Mouse (Mus musculus) limb, embryonic 11.5 days (tissue): ENCODE measurements at regions not wholly inside any gene's neighbourhood (a gene's known extent, or its start where the extent isn't known, plus 50 kb on each side); places are given as distances from the start of the nearest gene placed in this dataset.

ENCODE experiments used
- ATAC-seq: fragments of 200-750 bp; cut with Nextera tagmentation; 2 replicates; pipeline ENCODE4 v1.8.0; 2017; ENCODE audit warnings: low read depth; ENCODE audit not compliant: insufficient number of reproducible peaks, low FRiP score, low TSS enrichment
- DNase-seq: peaks from one replicate; pipeline ENCODE4 v3.0.0-alpha.2; 2015; ENCODE audit warnings: low spot score
- H3K27ac ChIP-seq: fragments of 300-500 bp; sonication (generic); replicated peaks from 2 replicates; pipeline ENCODE4 v1.5.1; 2014; ENCODE audit warnings: low read depth, mild to moderate bottlenecking, low read length
- H3K27me3 ChIP-seq: fragments of 300-500 bp; sonication (generic); 2 replicates; pipeline ENCODE4 v1.6.1; 2014; ENCODE audit warnings: mild to moderate bottlenecking, low read length, mixed read lengths; ENCODE audit not compliant: control insufficient read depth, insufficient read depth
- H3K36me3 ChIP-seq: fragments of 300-500 bp; sonication (generic); 2 replicates; pipeline ENCODE4 v1.6.1; 2014; ENCODE audit warnings: mild to moderate bottlenecking, low read length, moderate library complexity, mixed read lengths; ENCODE audit not compliant: control insufficient read depth, insufficient read depth
- H3K4me1 ChIP-seq: fragments of 300-500 bp; sonication (generic); 2 replicates; pipeline ENCODE4 v1.6.1; 2014; ENCODE audit warnings: low read length, mixed read lengths; ENCODE audit not compliant: control insufficient read depth, insufficient read depth
- H3K4me2 ChIP-seq: fragments of 300-500 bp; sonication (generic); 2 replicates; pipeline ENCODE4 v1.6.1; 2014; ENCODE audit warnings: low read depth, mild to moderate bottlenecking, moderate library complexity; ENCODE audit not compliant: severe bottlenecking
- H3K4me3 ChIP-seq: fragments of 300-500 bp; sonication (generic); 2 replicates; pipeline ENCODE4 v1.5.1; 2014; ENCODE audit warnings: low read depth, low read length
- H3K9ac ChIP-seq: fragments of 300-500 bp; sonication (generic); 2 replicates; pipeline ENCODE4 v1.6.1; 2014; ENCODE audit warnings: mild to moderate bottlenecking, low read length
- H3K9me3 ChIP-seq: fragments of 300-500 bp; sonication (generic); 2 replicates; pipeline ENCODE4 v1.6.1; 2016; ENCODE audit warnings: low read length; ENCODE audit not compliant: control insufficient read depth
- WGBS: fragments of 180-500 bp; shearing (Covaris S2); extraction: QIAGEN DNeasy Blood & Tissue Kit; methylation state at CpG from one replicate; pipeline ENCODE4 v1.1.7; 2014; 5-methylcytosine and 5-hydroxymethylcytosine counted together

DNA sequence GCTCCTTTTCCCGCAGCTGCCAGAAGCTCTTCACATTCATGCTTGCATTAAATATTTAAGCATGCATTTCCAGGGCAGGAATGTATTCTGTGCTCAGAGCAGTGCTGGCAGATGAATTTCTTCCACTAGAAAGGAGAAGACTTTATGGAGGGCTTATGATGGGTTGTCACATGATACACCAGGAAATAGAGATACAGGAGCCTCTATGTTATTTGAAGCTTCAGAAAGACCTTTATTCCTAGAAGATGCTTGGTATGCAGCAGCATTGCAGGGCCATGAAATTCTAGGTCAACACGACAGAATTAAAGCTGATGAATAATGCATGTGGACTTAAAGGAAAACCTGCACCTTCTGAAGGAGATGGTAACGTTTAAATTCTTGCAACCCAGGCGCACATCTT, 212.1 kb downstream of the Adgrg6 start:
- Histone ChIP-seq H3K36me3 (no peaks in the 10 kb centered on the region), H3K4me3 (no peak overlapping the region), H3K27ac (no peak overlapping the region), H3K27me3 (no peaks in the 10 kb centered on the region), H3K4me1 (no peaks in the 10 kb centered on the region), H3K4me2 (no peak overlapping the region), H3K9me3 (no peaks in the 10 kb centered on the region), H3K9ac (no peak overlapping the region)
- WGBS = 73% methylated on average over 4 of the region's 4 CpGs
- ATAC-seq (no peak), DNase-seq (no peak)

DNA sequence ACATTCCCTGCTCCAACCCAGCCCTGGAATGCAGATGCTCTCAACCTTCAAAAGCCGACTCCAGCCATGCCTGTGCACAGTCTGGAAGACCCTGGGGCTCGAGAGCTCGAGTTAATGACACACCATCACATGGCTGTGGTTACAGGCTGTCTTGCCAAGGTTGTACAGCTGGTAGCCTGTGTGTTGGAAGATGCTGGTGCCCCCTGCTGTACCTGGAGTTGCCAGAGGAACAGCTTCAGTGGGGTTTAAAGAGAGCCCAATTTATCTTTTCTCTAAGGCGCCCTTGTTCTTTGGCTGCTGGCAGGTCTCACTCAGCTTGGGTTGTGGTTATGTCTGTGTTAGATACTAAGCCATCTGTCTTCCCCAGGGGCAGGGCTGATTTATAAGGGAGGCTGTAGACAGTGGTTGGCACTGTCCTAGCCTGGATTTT, 212.8 kb downstream of the Adgrg6 start:
- Histone ChIP-seq H3K4me3 (no peak overlapping the region), H3K27me3 (no peaks in the 10 kb centered on the region), H3K4me1 (no peaks in the 10 kb centered on the region), H3K36me3 (no peaks in the 10 kb centered on the region), H3K4me2 (no peak overlapping the region), H3K9ac (no peak overlapping the region), H3K9me3 (no peaks in the 10 kb centered on the region), H3K27ac (no peak overlapping the region)
- WGBS = 37% methylated on average over 4 of the region's 4 CpGs
- ATAC-seq = no peak
- DNase-seq = no peak

DNA sequence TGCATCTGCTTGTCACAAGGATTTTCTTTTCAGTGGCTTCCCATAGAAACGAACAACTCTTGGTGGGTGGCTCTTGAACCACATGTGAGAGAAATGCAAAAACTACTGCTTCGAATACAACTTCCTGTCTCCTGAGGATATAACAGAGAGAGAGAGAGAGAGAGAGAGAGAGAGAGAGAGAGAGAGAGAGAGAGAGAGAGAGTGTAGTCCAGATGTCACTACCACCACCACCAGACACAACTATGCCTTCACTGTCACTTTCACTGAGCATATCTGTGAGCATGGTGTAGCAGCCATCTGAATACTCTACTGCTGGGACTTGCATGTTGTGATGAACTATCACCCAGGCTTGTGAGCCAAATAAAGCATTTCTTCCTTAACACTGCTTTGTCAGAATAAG, 216.6 kb downstream of the Adgrg6 start:
- no peak overlapping the region for H3K4me2 ChIP-seq
- no peaks in the 10 kb centered on the region for H3K9me3 ChIP-seq
- H3K4me1 ChIP-seq = no peaks in the 10 kb centered on the region
- no peak for ATAC-seq
- H3K27me3 ChIP-seq = no peaks in the 10 kb centered on the region
- no peak overlapping the region for H3K4me3 ChIP-seq
- no peak overlapping the region for H3K9ac ChIP-seq
- no peak overlapping the region for H3K27ac ChIP-seq
- no peak for DNase-seq
- 90% methylated on average over 2 of the region's 2 CpGs for WGBS
- no peaks in the 10 kb centered on the region for H3K36me3 ChIP-seq

DNA sequence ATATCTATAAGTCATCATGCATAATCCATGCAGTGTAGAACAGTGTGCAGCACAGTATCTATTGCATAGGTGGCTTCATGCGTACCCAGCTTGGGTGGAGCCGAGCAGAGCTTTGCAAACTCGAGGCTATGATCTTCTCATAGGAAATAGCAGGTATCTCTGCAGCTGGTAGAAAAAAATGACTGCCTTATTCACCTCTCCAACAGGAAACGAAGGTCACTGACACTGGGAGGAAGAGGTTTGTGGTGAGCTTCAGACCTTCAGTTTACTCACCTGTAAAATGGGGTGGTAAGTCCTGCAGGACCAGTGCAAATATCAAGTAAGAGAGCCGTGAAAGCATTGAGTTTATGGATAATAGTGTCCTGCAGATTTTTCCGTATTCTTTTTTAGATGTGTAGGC, 219.2 kb downstream of the Adgrg6 start:
- DNase-seq (no peak), ATAC-seq (no peak)
- no peaks in the 10 kb centered on the region for H3K27me3 ChIP-seq
- no peak overlapping the region for H3K27ac ChIP-seq
- H3K4me1 ChIP-seq = no peaks in the 10 kb centered on the region
- no peaks in the 10 kb centered on the region for H3K36me3 ChIP-seq
- no peak overlapping the region for H3K4me2 ChIP-seq
- no peaks in the 10 kb centered on the region for H3K9me3 ChIP-seq
- WGBS = 86% methylated on average over 6 of the region's 6 CpGs
- H3K4me3 ChIP-seq = no peak overlapping the region
- no peak overlapping the region for H3K9ac ChIP-seq

DNA sequence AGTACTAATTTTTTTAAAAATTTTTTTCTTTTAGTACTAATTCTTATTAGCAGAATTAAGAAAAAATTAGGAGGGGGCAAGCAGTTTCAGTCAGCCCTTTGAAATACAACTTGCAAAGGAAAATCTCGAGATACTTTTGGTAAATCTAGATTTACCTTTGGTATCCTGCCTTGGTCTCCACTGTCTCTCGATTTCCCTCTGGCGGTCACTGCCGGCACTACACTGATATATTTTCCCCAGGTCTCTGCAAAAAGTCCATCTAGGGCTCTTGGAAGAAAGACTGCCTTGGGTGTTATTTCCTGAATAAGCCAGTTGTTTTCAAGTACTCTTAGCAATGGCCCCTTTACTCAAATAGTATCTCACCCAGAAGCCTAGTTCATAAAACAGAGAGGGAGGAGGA, 224.0 kb downstream of the Adgrg6 start:
- Histone ChIP-seq H3K9me3 (no peaks in the 10 kb centered on the region), H3K4me2 (no peak overlapping the region), H3K9ac (no peak overlapping the region), H3K36me3 (no peaks in the 10 kb centered on the region), H3K4me1 (no peaks in the 10 kb centered on the region), H3K27ac (no peak overlapping the region), H3K4me3 (no peak overlapping the region), H3K27me3 (no peaks in the 10 kb centered on the region)
- WGBS = 10% methylated on average over 4 of the region's 4 CpGs
- ATAC-seq (no peak), DNase-seq (peak; percentile 88)

DNA sequence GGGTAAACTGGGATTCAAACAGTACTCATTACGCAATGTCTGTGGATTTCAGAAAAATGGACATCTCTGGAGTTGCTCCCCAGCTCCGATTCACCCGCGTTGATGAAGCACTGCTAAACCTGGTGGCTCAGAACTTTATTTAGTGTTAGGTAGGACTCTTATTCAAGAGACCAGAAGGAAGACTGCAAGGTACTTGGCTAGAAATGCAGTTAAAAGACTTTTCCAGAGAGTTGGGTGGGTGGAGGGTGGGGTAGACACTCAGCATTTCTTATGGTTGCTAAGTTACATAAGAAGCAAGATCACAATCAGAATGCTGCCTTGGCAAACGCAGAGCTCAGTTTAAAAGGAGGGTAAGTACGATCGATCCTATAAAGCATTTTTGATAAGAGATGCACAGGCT, 230.2 kb downstream of the Adgrg6 start:
- no peak overlapping the region for H3K27ac ChIP-seq
- WGBS = 92% methylated on average over 7 of the region's 7 CpGs
- H3K4me3 ChIP-seq = no peak overlapping the region
- no peaks in the 10 kb centered on the region for H3K9me3 ChIP-seq
- ATAC-seq (no peak), DNase-seq (no peak)
- H3K36me3 ChIP-seq = no peaks in the 10 kb centered on the region
- H3K4me1 ChIP-seq = no peaks in the 10 kb centered on the region
- H3K4me2 ChIP-seq = no peak overlapping the region
- H3K27me3 ChIP-seq = no peaks in the 10 kb centered on the region
- H3K9ac ChIP-seq = no peak overlapping the region

DNA sequence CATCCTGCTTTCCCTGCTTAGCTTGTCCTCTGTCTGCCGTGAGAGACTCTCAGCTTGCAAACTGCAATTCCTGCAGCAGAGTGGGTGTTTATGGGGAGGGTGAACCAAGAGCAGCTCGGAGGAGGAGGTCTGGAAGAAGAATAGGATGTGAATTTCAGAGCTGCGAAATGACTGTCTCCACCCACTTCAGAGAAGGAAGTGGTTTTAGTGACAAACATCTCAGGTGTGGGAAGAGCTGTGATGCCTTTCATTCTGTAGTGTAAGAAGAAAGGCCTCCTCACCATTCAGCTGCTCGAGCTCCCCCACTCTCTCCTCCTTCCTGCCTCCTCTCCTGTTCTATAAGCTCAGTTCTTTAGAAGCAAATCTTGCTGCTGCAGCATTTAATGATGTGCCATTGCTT, 230.9 kb downstream of the Adgrg6 start:
- H3K36me3 ChIP-seq = no peaks in the 10 kb centered on the region
- no peak overlapping the region for H3K27ac ChIP-seq
- DNase-seq (no peak), ATAC-seq (no peak)
- no peak overlapping the region for H3K9ac ChIP-seq
- 46% methylated on average over 4 of the region's 4 CpGs for WGBS
- no peaks in the 10 kb centered on the region for H3K4me1 ChIP-seq
- no peaks in the 10 kb centered on the region for H3K27me3 ChIP-seq
- no peaks in the 10 kb centered on the region for H3K9me3 ChIP-seq
- no peak overlapping the region for H3K4me3 ChIP-seq
- H3K4me2 ChIP-seq = no peak overlapping the region

DNA sequence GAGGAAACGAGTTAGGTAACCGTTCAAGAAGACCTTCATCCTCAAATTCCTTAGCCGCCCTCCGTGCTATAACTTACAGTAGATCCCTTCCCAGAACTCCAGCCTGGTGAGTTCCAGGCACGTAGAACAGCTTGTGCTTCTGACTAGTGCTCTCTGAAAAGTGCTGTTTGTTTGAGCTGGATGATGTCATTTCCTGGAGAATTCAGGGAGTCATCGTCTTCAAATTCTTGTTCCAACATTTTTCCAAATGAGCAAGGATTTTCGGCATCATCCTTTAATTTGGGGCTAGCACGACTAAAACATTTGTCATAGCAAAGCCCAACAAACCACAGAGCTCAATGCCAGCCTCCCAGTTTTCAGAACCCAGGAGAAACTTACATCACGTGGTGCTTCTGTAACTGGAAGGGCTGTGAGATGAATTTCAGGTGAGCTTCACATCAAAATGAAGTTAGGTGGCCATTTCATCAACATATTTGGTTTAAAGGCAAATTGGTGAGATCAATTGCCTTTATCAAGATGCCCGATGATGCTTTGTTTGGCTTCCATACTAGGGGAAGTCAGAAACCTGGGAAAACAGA, 231.4 kb downstream of the Adgrg6 start:
- no peaks in the 10 kb centered on the region for H3K4me1 ChIP-seq

DNA sequence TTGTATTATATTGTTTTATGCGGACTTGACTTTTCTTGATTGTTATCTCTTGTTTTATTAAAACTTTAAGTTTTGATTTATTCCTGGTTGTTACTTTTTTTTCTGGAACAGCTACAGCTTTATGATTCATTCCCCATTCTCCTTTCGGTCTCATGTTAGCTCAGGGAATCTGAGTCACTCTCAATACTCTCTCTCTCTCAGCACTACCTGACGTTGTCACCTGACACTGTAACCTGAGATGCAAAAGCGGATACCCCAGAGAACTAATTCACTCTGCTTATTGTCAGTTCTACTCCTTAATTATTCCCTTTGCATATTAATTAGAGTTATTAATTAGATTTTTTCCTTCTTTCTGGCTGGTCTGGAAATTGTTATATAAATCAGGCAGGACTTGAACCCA, 232.5 kb downstream of the Adgrg6 start:
- H3K27ac ChIP-seq = no peak overlapping the region
- no peak overlapping the region for H3K4me3 ChIP-seq
- H3K27me3 ChIP-seq = no peaks in the 10 kb centered on the region
- WGBS = 78% methylated on average over 4 of the region's 4 CpGs
- H3K9me3 ChIP-seq = no peaks in the 10 kb centered on the region
- no peak for DNase-seq
- no peaks in the 10 kb centered on the region for H3K4me1 ChIP-seq
- no peak overlapping the region for H3K4me2 ChIP-seq
- no peak for ATAC-seq
- no peak overlapping the region for H3K9ac ChIP-seq
- H3K36me3 ChIP-seq = no peaks in the 10 kb centered on the region

More for the DNA sequence above, 231.4 kb downstream of the Adgrg6 start:
- Histone ChIP-seq H3K36me3 (no peaks in the 10 kb centered on the region), H3K4me2 (no peak overlapping the region), H3K9me3 (no peaks in the 10 kb centered on the region), H3K27me3 (no peaks in the 10 kb centered on the region), H3K27ac (no peak overlapping the region), H3K4me3 (no peak overlapping the region), H3K9ac (no peak overlapping the region)
- DNase-seq = no peak
- 85% methylated on average over 10 of the region's 10 CpGs for WGBS
- ATAC-seq = no peak
